Mouse (Mus musculus): ENCODE measurements at regions not wholly inside any gene's neighbourhood (a gene's known extent, or its start where the extent isn't known, plus 50 kb on each side); places are given as distances from the start of the nearest gene placed in this dataset.

DNA sequence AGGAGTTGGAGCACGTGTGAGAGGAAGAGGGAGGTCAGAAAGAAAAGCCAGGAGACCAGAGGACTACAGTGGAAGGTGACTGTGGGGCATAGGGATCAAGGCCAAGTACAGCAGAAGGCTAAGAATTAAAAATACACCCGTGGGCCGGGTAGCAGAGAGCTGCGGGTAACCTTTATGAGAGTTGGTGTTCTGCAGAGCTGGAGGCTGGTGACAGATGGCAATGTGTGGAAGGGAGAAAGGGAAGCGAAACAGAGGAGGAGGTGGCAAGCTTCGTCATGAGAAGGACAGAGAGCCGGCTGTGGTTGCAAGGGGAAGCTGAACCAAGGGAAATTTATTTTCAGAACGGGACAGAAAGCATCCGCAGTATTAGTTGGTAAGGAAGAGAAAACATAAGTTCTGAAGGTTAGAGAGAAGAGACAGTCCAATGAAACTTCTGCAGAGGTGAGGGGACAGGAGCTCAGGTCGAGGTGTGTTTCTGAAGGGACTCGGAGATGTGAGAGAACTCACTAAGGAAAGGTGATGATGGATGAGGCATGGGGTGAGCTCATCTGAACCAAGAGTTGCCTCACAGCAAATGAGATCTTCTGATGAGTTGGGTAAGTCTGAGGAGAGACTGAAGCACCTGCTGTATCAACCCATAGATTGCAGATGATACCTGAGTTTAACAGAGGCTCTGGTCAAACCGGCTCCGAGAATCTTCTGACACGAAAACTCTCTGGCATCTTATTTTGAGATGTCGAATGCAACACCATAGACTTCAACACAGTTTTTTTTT is 200.6 kb downstream of the Gm10260 start:
- DNase-seq (ENCODE audit: low spot score), result no peak

DNA sequence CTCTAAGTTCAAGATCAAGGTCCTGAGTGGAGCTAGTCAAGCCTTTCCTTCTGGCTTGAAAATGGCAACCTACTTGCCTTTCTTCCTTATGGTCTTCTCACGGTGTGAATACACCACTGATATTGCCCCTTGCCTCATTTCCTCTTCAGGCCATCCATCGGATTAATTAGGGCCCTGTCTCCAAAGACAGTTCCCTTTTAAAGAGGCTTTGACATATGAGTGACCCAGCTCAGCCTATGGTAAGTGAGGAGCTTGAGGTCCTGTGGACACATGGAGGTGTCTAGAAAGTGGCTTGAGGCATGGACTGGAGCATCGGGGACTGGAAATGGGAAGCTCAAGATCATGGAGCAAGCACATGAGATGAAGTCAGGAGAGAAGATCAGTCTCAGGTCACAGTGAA is 201.5 kb downstream of the Gm10260 start:
- no peak for DNase-seq (ENCODE audit: low spot score)

DNA sequence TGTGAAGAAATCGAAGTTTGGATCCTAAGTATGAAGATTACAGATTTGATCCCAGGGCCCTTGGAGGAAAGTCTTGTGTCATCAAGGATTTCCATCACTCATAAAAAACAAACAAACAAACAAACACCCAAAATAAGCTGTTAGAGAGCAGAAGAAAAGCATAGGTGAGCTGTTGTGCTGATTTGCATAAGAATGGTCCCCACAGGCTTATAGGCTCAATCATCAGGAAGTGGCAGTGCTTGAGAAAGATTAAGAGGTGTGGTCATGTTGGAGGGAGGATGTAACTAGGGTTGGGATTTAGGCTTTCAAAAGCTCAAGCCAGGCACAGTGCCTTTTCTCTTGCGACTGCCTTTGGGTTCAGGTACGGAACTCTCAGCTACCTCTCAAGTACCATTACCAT is 205.1 kb downstream of the Gm10260 start:
- DNase-seq (ENCODE audit: low spot score), result no peak

DNA sequence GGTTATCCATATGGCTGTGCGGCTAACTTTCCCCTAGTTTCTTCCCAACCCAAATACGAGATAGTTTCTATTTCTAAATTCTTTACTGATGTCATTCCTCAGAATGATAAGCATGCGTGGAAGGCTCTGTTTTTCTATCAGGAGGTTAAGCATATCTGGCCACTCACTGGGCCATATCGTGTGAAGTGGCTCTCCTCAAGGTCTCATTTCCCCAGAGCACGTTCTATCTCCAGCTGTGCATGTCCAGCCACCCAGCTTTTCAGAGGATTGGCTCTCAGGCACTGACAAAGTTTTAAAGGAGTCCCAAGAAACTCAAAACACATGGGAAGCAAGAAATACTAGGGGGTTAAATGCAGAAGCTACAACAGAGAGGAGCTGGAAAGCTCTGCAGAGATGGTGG is 205.8 kb downstream of the Gm10260 start:
- DNase-seq (ENCODE audit: low spot score), result no peak

DNA sequence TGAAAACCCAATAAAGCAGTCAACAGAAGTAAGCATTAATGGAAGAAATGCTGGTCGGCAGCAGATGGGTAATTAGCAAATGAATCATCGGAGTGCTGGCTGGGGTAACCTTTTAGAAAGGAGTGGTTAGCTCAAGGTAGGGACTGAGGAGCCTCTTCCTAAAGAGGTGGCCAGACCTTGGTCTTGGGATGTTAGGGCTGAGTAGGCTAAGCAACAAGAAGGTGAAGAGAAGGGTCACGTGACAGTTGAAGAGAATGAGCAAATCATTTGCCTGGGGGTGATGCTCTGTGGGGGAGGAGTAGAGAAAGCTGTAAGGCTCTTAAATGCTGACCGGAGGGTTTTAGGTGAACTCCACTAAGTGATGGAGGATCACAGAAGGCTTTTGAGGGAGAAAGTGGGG is 208.2 kb downstream of the Gm10260 start:
- no peak for DNase-seq (ENCODE audit: low spot score)

DNA sequence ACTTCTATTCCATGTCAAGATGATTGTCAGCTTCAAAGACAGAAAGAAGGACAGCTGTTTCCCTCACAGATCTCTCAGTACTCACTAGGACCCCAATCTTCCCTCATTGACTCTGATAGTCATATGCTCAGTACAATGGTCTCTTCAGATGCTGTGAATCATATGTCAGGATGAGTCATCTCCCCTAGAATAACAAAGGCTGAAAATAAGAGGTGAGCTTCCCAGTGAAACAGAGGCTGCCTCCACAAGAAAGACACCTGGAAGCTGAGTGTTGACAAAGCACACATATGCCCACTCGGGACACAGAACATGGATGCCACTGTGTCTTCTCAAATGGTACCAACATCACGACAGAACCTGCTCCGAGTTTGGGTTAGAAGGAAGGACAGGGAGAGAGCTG is 209.6 kb downstream of the Gm10260 start:
- no peak for DNase-seq (ENCODE audit: low spot score)

DNA sequence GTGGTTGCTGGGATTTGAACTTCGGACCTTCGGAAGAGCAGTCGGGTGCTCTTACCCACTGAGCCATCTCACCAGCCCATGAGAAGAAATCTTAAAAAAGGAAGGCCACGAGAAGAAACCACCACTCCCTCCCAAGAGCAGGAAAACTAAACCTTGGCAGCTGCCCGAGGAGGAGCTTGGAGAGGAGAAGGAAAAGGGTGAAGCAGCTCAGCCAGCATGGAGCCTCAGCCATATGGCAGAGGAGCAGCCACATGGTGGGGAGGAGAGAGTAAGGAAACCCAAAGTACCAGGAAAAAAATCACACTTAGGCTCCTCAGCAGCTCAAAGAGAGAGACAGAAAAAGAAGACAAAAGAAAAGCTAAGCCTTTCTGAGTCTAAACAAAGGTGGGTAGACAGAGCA is 210.3 kb downstream of the Gm10260 start:
- DNase-seq (ENCODE audit: low spot score), result no peak

DNA sequence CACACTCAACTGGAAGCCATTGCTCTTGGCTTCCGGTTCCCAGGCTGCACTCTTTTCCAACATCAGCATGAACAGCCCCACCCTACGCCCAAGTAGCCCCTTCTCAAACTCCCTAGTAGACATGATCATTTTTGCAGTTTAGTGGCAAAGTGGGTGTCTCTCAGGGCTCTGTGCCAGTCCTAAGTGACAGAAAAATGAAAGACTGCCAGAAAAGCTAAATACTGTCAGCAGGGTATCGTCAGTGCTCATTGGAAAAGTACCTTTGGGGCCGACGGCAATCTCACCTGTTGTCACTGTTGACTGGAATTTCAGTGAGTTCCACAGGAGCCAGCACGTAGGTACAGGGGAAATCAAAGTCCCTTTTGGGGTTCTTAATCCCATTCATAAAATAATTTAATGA is 211.0 kb downstream of the Gm10260 start:
- DNase-seq (ENCODE audit: low spot score), result no peak

DNA sequence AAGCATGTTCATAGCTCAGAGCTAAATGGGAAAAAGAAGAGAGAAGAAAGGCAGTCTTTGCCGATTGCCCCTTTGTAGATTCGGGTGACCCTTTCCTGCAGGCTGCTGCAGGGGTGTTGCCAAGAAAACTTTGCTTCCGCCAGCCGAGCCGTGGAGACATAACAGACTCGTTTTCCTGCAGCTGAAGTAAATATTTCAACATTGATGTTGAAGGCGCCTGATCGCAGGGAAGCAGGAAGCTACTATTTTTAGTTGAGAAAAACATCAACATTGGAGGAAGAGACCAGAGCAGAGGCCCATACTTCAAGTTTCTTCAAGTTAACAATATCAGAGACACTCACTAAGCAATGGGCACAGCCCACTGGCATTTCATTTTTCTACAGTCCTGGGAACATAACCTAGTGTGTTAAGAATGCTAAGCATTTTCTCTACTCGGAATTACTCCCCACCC is 211.9 kb downstream of the Gm10260 start:
- DNase-seq (ENCODE audit: low spot score), result peak; percentile 84

DNA sequence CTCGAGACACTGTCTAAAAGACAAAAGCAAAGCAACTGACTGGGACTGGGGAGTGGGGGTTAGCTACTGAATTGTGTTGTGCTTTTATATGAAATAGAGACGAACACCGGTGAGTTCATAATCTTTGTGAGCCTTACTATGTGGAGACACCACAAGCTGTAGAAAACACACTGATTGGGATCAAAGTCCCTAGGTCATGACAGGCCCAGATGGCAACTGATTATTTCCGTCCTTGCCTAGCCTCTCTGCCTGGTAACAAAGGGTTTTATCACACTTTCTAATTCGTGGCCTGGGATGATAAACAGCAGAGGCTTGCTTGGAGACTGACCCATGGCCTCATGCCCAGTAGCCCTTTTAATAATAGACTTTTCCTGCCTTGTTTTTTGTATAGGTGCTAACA is 213.5 kb downstream of the Gm10260 start:
- no peak for DNase-seq (ENCODE audit: low spot score)

DNA sequence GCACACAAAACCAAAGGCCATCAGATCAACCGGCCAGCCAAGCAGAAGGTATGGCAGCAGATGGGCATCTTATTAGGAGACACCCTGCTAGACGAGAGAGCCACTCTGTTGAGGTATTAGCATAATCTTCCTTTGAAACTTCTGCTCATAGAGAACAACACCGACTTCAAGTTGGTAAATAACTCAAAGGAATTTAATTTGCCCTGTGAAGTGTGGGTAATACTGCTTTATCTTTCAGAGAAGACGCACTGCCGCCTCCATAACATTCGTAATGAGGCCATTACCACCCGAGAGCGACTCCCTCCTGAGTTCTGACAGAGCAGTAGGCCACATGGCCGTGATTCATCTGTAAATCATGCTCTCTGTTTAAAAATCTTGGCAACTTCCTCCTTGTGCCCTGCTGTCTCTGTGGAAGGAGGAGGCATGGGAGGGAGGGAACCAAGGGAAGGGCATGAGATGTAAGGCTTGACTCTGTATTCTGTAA is 214.4 kb downstream of the Gm10260 start:
- peak; percentile 47 for DNase-seq (ENCODE audit: low spot score)

DNA sequence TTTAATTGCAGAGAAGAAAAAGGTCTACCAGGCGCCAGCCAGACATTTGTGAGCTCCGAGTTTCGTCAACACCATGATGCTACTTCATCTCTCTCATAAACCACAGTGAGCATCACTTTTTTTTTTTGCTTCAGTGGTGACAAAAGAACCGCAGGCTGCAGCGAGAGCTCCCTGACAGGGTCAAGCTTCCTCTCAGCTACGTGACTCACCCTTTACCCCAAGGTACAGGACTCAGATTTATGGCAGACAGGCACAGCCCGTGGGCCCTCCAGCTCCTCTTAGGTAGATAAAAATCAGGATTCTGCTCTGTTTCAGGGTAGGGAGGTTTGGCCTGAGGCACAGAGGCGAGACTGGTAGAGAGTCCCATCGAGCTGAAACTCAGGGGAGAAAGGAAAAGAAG is 220.7 kb downstream of the Gm10260 start:
- no peak for DNase-seq (ENCODE audit: low spot score)

DNA sequence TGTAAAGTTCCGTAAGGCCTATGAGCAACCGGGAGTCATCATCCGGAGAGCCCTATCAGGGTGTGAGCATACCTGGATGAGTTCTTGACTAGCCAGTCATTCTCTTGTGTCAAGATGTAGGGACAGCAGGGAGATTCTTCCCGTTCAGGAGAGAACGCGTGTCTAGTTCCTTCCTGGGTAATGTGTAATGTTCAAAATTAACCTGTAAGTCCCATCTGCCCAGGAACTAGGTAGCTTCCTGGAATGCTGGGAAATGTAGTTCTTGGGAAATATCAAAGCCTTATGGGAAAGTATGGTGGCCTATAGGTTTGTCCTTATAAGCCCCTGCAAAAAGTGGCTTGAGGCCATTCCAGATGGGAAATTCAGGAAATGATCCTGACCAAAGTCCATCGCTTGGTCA is 222.0 kb downstream of the Gm10260 start:
- DNase-seq (ENCODE audit: low spot score), result no peak

DNA sequence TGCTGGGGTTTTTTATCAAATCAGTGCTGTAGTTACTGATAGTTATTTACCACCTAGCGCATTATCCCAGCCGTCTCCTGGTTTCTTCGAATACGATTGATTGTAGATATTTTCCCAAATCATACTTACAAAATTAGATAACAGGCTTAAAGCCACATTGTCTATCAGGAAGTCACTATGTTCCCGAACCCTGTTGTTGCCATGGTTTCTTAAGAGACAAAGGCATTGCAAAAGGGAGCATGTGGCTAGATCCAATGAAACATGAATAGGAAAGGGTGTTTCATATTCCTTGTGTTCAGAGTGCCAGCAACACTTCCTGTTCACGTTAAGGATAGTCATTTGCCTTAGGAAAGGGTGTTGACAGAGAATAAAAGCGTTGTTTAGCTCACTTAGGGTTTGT is 222.7 kb downstream of the Gm10260 start:
- no peak for DNase-seq (ENCODE audit: low spot score)

DNA sequence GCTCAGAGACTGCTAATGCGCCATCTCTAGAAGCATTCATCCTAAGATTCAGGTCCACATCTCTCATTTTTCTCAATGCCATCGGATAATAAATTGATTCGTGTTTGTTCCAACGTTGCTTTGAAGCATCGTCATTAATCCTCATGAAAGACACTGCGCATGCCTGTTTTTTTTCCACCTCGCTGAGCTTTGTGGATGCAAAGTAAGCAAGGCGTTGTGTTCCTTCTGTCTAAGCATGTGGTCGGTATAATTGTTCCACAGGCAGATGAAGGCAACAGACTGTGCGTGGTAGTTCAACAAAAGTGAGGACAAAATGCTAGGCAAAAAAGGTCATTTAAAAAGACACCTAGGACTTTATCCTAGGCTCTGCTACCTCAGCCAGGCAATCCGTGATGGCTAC is 223.2 kb downstream of the Gm10260 start:
- DNase-seq (ENCODE audit: low spot score), result no peak

DNA sequence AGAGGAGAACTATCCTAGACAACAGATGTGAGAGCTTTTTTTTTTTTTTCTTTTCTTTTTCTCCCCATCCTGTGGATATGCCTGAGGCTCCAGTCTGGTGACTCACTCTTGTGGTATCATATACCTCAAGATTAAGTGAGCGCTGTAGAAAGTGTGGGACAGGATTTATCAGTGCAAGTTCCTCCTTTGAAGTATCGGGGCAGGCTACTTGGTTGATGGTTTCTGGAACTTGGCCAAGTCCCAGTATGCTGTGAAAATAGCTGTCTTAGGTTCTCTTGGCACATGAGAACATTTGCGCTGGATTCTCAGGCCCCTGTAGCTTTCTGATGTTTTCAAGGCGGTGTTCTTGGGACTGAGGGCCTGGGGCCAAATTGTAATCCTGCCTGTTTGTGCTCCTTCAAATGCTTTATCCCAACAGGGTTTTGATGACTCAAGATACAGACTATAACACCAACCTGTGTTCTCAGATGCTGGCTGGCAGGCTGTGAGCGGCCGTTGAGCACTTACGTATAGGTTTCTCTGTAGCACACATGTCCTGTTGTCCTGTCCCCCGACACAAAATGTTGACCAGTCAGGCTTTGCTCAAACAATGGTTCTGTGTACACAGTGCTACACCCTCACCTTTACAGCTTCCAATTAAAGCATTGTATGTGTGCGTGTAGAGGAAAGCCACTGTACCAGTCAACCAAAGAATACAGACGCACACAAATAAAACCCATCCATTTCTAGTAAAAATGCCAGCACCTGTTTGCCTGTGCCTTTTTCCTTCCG is 226.4 kb downstream of the Gm10260 start:
- DNase-seq (ENCODE audit: low spot score), result no peak

DNA sequence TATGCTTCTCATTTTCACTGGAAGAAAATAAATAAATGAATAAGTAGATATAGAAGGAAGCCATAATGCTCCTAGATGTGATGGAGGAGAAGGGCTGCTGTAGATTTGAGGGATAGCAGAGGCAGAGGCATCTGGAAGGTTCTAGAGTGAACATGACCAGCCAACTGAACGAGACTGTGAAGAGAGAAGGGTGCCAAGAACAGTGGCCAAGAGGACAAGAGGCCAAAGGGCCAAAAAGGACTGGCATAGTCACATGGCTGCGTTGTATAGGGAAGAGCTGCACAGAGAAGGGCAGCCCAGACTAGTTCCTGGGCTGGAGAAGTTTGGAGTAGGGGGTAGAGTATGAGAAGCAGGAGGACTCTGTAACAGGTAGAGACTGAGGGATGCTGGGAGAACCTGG is 229.3 kb downstream of the Gm10260 start:
- DNase-seq (ENCODE audit: low spot score), result no peak

DNA sequence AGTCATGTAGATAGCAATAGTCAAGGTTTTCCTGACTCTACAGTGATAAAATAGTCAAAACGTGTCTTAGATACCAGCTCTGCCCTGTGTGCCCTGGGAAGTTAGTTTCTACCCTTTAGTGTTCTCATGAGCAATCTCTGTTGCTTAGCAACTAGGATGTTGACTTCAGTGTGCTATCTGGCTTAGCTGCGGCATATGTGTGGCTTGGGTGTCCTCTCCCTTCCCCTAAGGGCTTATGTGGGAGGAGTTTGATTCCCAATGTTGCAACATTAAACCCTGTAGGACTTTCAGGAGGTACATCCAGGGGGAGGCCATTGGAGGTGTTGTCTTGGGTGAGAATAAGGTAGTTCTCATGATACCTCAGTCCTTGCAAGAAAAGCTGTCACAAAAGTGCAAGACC is 229.9 kb downstream of the Gm10260 start:
- no peak for DNase-seq (ENCODE audit: low spot score)

DNA sequence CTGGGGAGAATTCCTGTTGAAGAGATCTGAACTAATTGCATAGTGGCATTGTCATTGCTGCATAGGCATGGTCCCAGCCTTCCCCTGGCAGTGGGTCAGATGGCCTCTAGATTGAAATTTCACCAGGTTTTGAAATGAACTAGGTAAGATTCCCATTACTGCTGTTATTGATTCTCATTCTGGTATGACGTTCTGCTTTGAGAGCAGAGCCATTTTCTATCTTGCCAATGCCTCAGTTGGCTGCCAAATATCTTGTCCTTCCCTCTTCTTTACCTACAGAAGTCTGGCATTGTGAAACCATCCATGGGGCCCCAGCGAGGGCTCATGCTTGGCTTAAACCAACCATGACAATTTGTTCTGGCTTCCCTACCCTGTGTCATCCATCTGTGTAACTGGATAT is 232.5 kb downstream of the Gm10260 start:
- DNase-seq (ENCODE audit: low spot score), result no peak

DNA sequence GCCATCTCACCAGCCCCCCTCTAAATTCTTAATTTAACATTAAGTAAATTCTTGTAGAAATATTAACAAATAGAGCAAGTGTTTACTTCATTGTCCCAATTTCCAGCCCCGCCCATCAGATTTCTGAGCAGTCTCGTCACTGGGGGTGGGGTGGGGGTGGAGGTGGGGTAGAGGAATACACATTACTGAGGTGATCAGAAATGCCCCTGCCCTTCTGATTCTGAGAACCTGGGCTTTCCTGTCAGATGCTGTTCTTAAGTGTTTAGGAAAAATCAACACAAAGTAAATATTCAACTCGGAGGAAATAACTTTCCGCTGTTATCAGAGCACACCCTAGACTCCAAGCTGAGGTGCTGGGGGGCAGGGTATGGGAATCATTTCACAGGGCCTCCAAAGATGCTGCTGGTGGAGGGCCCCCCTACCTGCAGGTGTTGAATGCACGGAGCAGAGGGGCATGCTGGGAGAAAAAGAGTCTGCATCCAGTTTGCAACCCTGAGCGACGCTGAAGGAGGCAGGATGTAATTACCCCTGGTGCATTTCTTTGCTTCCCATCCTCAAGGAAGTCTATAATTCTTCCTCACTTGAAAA is 235.5 kb downstream of the Gm10260 start:
- DNase-seq (ENCODE audit: low spot score), result no peak

DNA sequence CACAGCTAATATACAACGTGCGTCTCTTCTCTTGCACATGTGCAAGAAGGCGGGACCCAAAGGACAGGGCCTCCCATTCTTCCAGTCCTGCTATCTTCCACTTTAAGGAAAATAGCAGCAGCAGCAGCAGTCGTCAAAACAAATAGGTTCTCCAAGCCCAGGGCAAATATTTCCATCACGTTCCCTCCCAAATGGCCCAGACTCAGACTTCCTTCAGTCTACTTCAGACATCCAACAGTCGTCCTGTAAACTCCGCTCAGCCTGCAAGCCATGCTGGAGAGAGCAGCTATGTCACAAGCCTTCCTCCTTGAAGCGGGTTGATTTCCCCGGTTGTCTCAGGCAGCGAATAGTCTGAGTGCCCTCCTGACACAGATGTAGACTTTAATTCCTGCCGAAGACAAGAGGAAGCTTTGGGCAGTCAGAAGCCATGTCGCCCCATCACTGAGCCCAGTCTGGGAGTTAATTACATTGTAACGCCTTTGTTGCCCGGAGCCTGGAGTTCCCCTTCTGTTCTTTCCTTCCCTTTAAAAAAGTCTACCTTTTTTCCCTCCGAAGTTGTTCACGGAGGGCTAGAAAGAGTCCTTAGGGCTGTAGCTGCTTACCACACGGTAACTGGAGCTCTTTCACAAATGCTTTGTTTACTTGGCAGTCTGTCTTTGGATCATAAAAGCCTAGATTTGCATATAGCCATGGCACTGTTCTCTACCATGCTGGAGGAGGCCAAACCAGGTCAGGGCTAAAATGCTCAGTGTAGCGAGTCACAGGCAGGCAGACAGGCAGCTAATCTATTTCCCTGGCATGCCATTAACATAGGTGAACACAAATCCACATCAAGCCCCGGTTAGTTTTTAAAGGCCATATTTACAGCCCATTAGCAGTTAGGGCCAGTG is 236.7 kb downstream of the Gm10260 start:
- DNase-seq (ENCODE audit: low spot score), result no peak

Data from heart, adult 8-10 months (tissue).